Mouse (Mus musculus): ENCODE data around the gene 2610528J11Rik. TPM values are rescaled to one million over a fixed set of nuclear protein-coding genes. Genes with fewer than 3 reads are reported as not detected.
A peak's percentile ranks its signal among the peaks of the same experiment; 100 is the strongest.

Gene 2610528J11Rik
- total RNA-seq, 2 experiments from 2014 or later, result not detected

GRCm38 (mm10) chr4:118537801-118538200, 11.0 kb downstream of the 2610528J11Rik start:
- no peak for ATAC-seq (ENCODE audit: poor library complexity, severe bottlenecking)

GRCm38 (mm10) chr4:118539904-118540303, 13.1 kb downstream of the 2610528J11Rik start:
- no peak for ATAC-seq (ENCODE audit: poor library complexity, severe bottlenecking)

- ATAC-seq (ENCODE audit: poor library complexity, severe bottlenecking), result no peak
These were observed 15.8 kb downstream of the 2610528J11Rik start for GRCm38 (mm10) chr4:118542510-118543157.

- ATAC-seq (ENCODE audit: poor library complexity, severe bottlenecking), result 0 out of 2 replicates have a peak, but pooled peaks have one; percentile 18
These were observed 16.3 kb downstream of the 2610528J11Rik start for GRCm38 (mm10) chr4:118543158-118543530.

GRCm38 (mm10) chr4:118543592-118544260, 16.9 kb downstream of the 2610528J11Rik start, which contains the start of gene Tmem125:
Gene Tmem125 (minus strand): TSS chr4:118544044.
- peak; percentile 48 for ATAC-seq (ENCODE audit: poor library complexity, severe bottlenecking)

- no peak for ATAC-seq (ENCODE audit: poor library complexity, severe bottlenecking)
These were observed 17.8 kb downstream of the 2610528J11Rik start for GRCm38 (mm10) chr4:118544441-118545127.

- peak; percentile 52 for ATAC-seq (ENCODE audit: poor library complexity, severe bottlenecking)
These were observed 20.8 kb downstream of the 2610528J11Rik start for GRCm38 (mm10) chr4:118547424-118548129.

GRCm38 (mm10) chr4:118548130-118548480, 21.3 kb downstream of the 2610528J11Rik start:
- ATAC-seq (ENCODE audit: poor library complexity, severe bottlenecking), result peak; percentile 60

GRCm38 (mm10) chr4:118553039-118553649, 26.3 kb downstream of the 2610528J11Rik start:
- no peak for ATAC-seq (ENCODE audit: poor library complexity, severe bottlenecking)

GRCm38 (mm10) chr4:118564062-118564925, 37.5 kb downstream of the 2610528J11Rik start:
- no peak for ATAC-seq (ENCODE audit: poor library complexity, severe bottlenecking)

GRCm38 (mm10) chr4:118564926-118565279, 38.1 kb downstream of the 2610528J11Rik start:
- no peak for ATAC-seq (ENCODE audit: poor library complexity, severe bottlenecking)

GRCm38 (mm10) chr4:118566161-118566676, 39.4 kb downstream of the 2610528J11Rik start:
- peak; percentile 80 for ATAC-seq (ENCODE audit: poor library complexity, severe bottlenecking)

- ATAC-seq (ENCODE audit: poor library complexity, severe bottlenecking), result no peak
These were observed 41.9 kb downstream of the 2610528J11Rik start for GRCm38 (mm10) chr4:118568709-118569108.

- ATAC-seq (ENCODE audit: poor library complexity, severe bottlenecking), result no peak
These were observed 42.5 kb downstream of the 2610528J11Rik start for GRCm38 (mm10) chr4:118569320-118569719.

- ATAC-seq (ENCODE audit: poor library complexity, severe bottlenecking), result no peak
These were observed 44.6 kb downstream of the 2610528J11Rik start for GRCm38 (mm10) chr4:118571441-118571840.

GRCm38 (mm10) chr4:118576097-118576496, 49.3 kb downstream of the 2610528J11Rik start:
- peak; percentile 65 for ATAC-seq (ENCODE audit: poor library complexity, severe bottlenecking)

GRCm38 (mm10) chr4:118579313-118579712, 52.5 kb downstream of the 2610528J11Rik start:
- ATAC-seq (ENCODE audit: poor library complexity, severe bottlenecking), result peak; percentile 66

All from megakaryocyte, adult 5-6 weeks (primary cell).